Mouse (Mus musculus) testis, postnatal 14 days (tissue): ENCODE measurements around the gene Prr14.

Experiments
- DNase-seq: peaks from one replicate; pipeline ENCODE4 v3.0.0; 2021; ENCODE audit warnings: low spot score

The Prr14 gene

DNA sequence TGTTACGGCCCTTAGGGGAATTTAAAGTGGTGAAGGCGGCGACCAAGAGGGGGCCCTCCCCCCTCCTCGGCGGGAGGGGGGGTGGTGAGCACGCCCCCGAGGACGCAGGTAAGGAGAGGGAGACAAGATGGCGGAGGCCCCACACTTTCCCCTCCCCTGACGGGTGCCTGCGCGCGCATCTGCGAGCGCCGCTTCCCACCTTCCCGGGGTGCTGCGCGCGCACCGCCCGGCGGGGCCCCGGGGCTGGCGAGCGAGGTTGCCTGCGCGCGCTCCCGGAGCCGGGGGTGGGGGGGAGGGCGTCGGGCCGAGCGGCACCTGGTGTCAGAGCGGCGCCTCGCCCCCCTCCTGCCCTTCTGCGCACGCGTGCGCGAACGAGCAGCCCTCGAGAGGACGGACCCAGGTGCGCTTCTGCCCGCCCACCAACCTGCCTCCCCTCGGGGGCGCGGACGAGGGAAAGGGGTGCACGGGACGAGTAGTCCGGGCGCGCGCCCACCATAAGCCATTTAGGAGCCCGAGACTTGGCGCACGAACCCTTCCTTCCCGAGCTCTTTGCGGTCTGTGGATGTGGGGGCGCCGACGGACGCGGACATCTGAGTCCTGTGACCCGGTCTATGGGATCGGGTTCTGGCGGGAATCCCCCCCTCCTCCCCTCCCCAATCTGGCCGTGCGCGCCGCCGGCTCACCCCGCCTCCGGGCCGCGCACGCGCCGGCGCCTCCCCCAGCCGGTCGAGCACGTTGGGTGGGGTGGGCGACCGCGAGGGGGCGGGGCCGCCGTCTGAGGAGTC is 53.0 kb downstream of the Prr14 start:
- DNase-seq = peak; percentile 95

DNA sequence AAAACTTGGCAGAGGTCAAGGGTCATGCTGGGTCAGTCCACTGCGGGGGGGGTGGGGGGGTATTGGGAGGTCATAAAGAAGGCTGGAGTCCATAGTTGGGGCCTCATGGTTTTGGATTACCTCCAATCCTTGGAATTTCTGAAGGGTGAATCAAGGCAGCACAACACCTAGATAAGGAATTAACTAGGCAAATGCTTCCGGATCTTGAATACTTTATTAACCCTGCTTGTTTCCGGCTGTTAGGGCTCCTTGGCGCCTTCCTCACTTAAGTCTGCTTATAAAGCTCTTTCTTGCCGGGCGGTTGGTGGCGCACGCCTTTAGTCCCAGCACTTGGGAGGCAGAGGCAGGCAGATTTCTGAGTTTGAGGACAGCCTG is 53.6 kb downstream of the Prr14 start:
- DNase-seq = peak; percentile 53

DNA sequence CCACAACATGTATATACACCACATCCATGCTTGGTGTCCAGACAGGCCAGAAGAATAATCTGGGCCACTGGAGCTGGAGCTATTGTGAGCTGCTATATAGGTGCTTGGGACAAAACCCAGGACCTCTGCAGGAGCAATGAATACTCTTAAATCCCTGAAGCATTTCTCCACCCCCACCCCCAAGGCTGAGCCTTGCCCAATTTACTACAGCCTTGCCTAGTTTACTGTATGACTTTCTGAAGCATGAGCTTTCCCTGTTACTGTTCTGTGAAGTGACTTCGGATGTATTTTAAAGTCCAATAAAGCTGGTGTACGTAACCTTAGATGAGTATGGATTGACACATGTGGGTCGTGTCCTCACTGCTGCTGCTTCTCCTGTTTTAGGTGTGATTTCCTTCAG is 54.4 kb downstream of the Prr14 start:
- DNase-seq = no peak

DNA sequence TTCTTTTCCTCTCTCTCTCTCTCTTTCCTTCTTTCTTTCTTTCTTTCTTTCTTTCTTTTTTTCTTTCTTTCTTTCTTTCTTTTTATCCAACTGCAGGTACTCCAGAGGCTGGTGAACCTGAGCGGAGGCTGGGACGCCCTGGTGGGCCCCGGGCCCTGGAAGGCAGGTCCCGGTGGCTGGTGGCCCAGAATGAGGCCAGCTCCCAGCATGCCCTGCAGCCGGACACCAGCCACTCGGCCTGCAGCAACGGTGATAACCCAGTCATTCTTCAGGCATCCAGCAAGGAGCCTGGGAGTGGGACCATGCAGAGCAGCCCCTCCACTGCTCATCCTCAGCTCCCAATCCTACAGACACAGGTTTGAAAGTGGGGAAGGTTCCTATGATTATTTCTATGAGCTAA is 56.4 kb downstream of the Prr14 start:
- DNase-seq = no peak

DNA sequence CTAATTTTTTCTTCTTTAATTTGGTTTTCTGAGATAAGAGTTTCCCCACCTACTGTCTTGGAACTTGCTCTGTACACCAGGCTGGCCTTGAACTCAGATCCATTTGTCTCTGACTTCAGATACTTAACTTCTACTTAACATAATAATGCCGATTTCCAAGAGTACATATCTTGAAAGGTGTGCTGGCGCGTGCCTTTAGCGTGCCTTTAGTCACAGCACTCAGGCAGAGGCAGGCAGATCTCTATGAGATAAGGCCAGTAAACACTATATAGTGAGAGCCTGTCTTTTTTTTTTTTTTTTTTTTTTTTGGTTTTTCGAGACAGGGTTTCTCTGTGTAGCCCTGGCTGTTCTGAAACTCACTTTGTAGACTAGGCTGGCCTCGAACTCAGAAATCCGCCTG is 56.9 kb downstream of the Prr14 start:
- no peak for DNase-seq

DNA sequence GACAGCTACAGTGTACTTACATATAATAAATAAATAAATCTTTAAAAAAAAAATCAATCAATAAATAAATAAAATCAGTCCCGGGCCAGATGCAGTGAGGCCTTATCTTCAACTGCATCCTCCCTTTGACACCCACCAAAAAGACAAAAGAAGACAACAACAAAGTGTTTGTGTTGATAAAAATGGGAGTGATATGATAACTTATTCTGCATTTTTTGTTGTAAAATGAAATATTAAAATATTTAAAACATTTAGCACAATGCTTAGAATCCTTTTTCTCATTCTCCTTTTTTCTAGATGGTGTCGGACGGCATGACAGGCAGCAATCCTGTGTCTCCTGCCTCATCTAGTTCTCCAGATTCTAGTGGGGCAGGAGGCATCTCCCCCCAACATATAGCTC is 59.9 kb downstream of the Prr14 start, which contains the start of gene Gm42715:
Gene Gm42715, plus strand, starts transcription at position 301 of the 400 bp plus-strand sequence.
- no peak for DNase-seq
